Mouse (Mus musculus): ENCODE results near the gene Neu1.

GRCm38 (mm10) chr17:34883332-34883731 lies 47.7 kb upstream of the Neu1 start:
- TF ChIP-seq GATA1 (IDR thresholded peaks at IDR 0.05; ENCODE audit: low read length) (no peak), TAL1 (IDR thresholded peaks at IDR 0.05; ENCODE audit: low read length) (no peak)

Measured in erythroblast, embryonic 14.5 days (primary cell).